Mouse (Mus musculus): Measurements from ENCODE around the gene Efcab3. TPM values are rescaled to one million over a fixed set of nuclear protein-coding genes. Genes with fewer than 3 reads are reported as not detected.
A peak's percentile ranks its signal among the peaks of the same experiment; 100 is the strongest.

Efcab3 gene
- polyA plus RNA-seq, 2 experiments, result 0.15 to 0.16 TPM

- Histone ChIP-seq H3K4me2 (replicated peaks; ENCODE audit: low read depth, low read length, severe bottlenecking) (no peak within 1 kb of the TSS), H3K4me1 (ENCODE audit: control insufficient read depth, insufficient read depth, low read length) (0 out of 2 replicates have a peak, but pooled peaks cover 3% of the 10 kb centered on the region), H3K9me3 (ENCODE audit: control insufficient read depth, low read length) (no peaks in the 10 kb centered on the region), H3K9ac (ENCODE audit: low read depth, low read length, severe bottlenecking) (no peak within 1 kb of the TSS), H3K27ac (replicated peaks; ENCODE audit: low read depth, low read length) (no peak within 1 kb of the TSS), H3K36me3 (ENCODE audit: control insufficient read depth, insufficient read depth, low read length) (no peaks in the 10 kb centered on the region), H3K27me3 (ENCODE audit: control insufficient read depth, insufficient read depth, low read length) (no peaks in the 10 kb centered on the region; the same call in 1 of the 2 replicates), H3K4me3 (replicated peaks; ENCODE audit: low read length) (no peak within 1 kb of the TSS)
- TF ChIP-seq POLR2A (IDR thresholded peaks at IDR 0.05; ENCODE audit: borderline replicate concordance, extremely low read depth, insufficient read depth, insufficient read length), result no peak
- no peak for DNase-seq (ENCODE audit: low spot score)
- no peak for ATAC-seq (ENCODE audit: low FRiP score, low read depth)
- 77% methylated on average over 3 of the region's 3 CpGs for WGBS
Measured at GRCm38 (mm10) chr11:105146593-105146992, 83.2 kb downstream of the Efcab3 start, which contains the start of gene Gm10842. Gene Gm10842, plus strand, starts transcription at chr11:105146893.

DNA sequence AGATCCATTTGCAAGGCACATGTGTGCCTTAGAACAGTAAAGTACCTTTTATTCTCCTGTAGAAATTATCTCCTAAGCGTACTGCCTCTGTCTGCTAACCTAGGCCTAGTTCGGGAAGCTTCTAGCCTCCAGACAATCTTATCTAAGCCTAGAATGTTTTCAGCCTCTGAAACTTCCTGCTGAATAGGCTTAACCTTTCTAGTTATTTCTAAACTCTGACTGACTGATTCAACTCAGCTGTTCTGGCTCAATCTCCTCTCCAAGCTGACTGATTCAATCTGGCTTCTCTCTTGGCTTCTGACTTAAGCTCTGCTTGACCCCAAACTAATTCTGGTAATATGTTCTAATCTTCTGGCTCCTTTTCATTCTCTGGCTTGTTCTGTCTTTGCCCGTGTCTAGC lies 86.0 kb downstream of the Efcab3 start:
- WGBS, result 76% methylated on average over 3 of the region's 3 CpGs
- ATAC-seq (ENCODE audit: low FRiP score, low read depth) (no peak), DNase-seq (ENCODE audit: low spot score) (no peak)
- Histone ChIP-seq H3K9ac (ENCODE audit: low read depth, low read length, severe bottlenecking) (no peak overlapping the region), H3K27ac (replicated peaks; ENCODE audit: low read depth, low read length) (no peak overlapping the region), H3K9me3 (ENCODE audit: control insufficient read depth, low read length) (no peaks in the 10 kb centered on the region), H3K36me3 (ENCODE audit: control insufficient read depth, insufficient read depth, low read length) (no peaks in the 10 kb centered on the region), H3K27me3 (ENCODE audit: control insufficient read depth, insufficient read depth, low read length) (no peaks in the 10 kb centered on the region; the same call in 1 of the 2 replicates), H3K4me2 (replicated peaks; ENCODE audit: low read depth, low read length, severe bottlenecking) (no peak overlapping the region), H3K4me1 (ENCODE audit: control insufficient read depth, insufficient read depth, low read length) (peaks cover 18% of the 10 kb centered on the region), H3K4me3 (replicated peaks; ENCODE audit: low read length) (no peak overlapping the region)
- no peak for TF ChIP-seq POLR2A (IDR thresholded peaks at IDR 0.05; ENCODE audit: borderline replicate concordance, extremely low read depth, insufficient read depth, insufficient read length)

GRCm38 (mm10) chr11:105149766-105150165 lies 86.4 kb downstream of the Efcab3 start:
- TF ChIP-seq POLR2A (IDR thresholded peaks at IDR 0.05; ENCODE audit: borderline replicate concordance, extremely low read depth, insufficient read depth, insufficient read length), result no peak
- Histone ChIP-seq H3K4me3 (replicated peaks; ENCODE audit: low read length) (no peak overlapping the region), H3K4me2 (replicated peaks; ENCODE audit: low read depth, low read length, severe bottlenecking) (no peak overlapping the region), H3K27me3 (ENCODE audit: control insufficient read depth, insufficient read depth, low read length) (no peaks in the 10 kb centered on the region; the same call in 1 of the 2 replicates), H3K9ac (ENCODE audit: low read depth, low read length, severe bottlenecking) (no peak overlapping the region), H3K4me1 (ENCODE audit: control insufficient read depth, insufficient read depth, low read length) (peaks cover 18% of the 10 kb centered on the region), H3K9me3 (ENCODE audit: control insufficient read depth, low read length) (no peaks in the 10 kb centered on the region), H3K27ac (replicated peaks; ENCODE audit: low read depth, low read length) (no peak overlapping the region), H3K36me3 (ENCODE audit: control insufficient read depth, insufficient read depth, low read length) (no peaks in the 10 kb centered on the region)
- 92% methylated on average over 1 of the region's 1 CpGs for WGBS
- no peak for DNase-seq (ENCODE audit: low spot score)
- ATAC-seq (ENCODE audit: low FRiP score, low read depth), result no peak

DNA sequence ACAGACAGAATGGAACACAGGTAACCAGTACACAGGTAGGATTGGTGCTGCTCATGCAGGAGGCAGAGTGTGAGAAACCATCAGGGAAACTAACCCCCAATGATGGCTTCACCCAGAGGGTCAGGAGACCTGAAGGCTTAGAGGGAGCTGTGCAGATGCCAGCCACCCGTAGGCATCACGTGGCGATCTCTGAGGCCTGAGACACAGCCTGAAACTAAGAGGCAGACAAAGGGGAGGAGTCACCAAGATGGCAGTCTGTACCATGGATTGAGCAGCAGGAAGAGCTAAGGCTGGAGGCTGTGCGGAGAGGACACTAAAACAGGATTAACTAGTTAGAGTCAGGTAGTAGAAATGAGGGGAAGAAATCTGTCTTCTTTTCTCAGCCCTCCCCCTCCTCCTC lies 87.3 kb downstream of the Efcab3 start:
- no peak for TF ChIP-seq POLR2A (IDR thresholded peaks at IDR 0.05; ENCODE audit: borderline replicate concordance, extremely low read depth, insufficient read depth, insufficient read length)
- ATAC-seq (ENCODE audit: low FRiP score, low read depth), result no peak

DNA sequence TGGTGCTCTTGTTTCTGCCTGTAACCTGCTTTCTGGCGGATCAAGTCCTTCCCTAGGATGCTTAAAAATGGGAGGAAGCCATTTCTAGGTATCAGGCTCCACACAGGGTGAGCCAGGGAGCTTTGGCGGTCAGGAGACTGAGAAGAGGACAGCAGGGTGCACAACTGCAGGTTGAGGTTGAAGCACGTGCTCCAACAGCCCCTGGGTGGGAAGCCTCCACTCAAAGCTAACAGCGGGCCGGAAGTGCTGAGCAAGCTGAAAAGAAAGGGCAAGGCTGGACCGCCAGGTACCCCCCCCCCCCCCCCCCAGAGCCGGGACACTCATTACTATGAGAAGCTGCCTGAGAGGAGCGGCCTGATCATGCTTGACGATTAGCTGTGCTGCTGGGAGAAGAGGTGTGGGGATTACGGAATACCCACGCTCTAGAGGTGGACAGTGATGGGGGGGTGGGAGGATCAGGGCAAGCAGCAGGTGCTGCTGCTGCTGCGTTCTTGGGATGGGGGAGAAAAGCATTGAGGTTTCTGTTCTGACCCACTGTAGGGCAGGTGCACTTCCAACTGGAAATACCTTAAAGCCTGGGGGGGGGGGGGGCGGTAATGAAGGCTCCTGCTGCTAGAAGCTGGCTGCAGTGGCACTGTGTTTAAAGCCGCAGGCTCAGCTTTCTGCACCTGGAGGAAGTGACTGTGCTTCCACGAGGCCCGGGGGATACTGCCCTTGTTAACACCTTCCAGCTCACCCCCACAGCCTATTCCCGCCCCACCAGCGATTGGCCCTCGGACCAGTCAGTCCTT lies 88.0 kb downstream of the Efcab3 start:
- Histone ChIP-seq H3K27me3 (ENCODE audit: control insufficient read depth, insufficient read depth, low read length) (no peaks in the 10 kb centered on the region; the same call in 1 of the 2 replicates), H3K27ac (replicated peaks; ENCODE audit: low read depth, low read length) (no peak overlapping the region), H3K4me1 (ENCODE audit: control insufficient read depth, insufficient read depth, low read length) (peaks cover 18% of the 10 kb centered on the region), H3K4me3 (replicated peaks; ENCODE audit: low read length) (no peak overlapping the region), H3K9me3 (ENCODE audit: control insufficient read depth, low read length) (no peaks in the 10 kb centered on the region), H3K36me3 (ENCODE audit: control insufficient read depth, insufficient read depth, low read length) (no peaks in the 10 kb centered on the region), H3K4me2 (replicated peaks; ENCODE audit: low read depth, low read length, severe bottlenecking) (peak overlapping the region; percentile 23), H3K9ac (ENCODE audit: low read depth, low read length, severe bottlenecking) (no peak overlapping the region)
- TF ChIP-seq POLR2A (IDR thresholded peaks at IDR 0.05; ENCODE audit: borderline replicate concordance, extremely low read depth, insufficient read depth, insufficient read length), result no peak
- WGBS, result 15% methylated on average over 16 of the region's 19 CpGs
- peak; percentile 8 for DNase-seq (ENCODE audit: low spot score)
- ATAC-seq (ENCODE audit: low FRiP score, low read depth), result peak; percentile 70; the same call in 1 of the 2 replicates

More for the DNA sequence above, 87.3 kb downstream of the Efcab3 start:
- Histone ChIP-seq H3K4me2 (replicated peaks; ENCODE audit: low read depth, low read length, severe bottlenecking) (no peak overlapping the region), H3K27me3 (ENCODE audit: control insufficient read depth, insufficient read depth, low read length) (no peaks in the 10 kb centered on the region; the same call in 1 of the 2 replicates), H3K27ac (replicated peaks; ENCODE audit: low read depth, low read length) (no peak overlapping the region), H3K4me1 (ENCODE audit: control insufficient read depth, insufficient read depth, low read length) (peaks cover 18% of the 10 kb centered on the region), H3K9ac (ENCODE audit: low read depth, low read length, severe bottlenecking) (no peak overlapping the region), H3K9me3 (ENCODE audit: control insufficient read depth, low read length) (no peaks in the 10 kb centered on the region), H3K36me3 (ENCODE audit: control insufficient read depth, insufficient read depth, low read length) (no peaks in the 10 kb centered on the region), H3K4me3 (replicated peaks; ENCODE audit: low read length) (no peak overlapping the region)
- DNase-seq (ENCODE audit: low spot score), result no peak
- WGBS, result 49% methylated on average over 4 of the region's 4 CpGs

Measured in limb, embryonic 14.5 days (tissue).